Mouse (Mus musculus) liver, adult 2 months (tissue): Measurements from ENCODE around the gene Tbx18.

Experiments used
- CTCF ChIP-seq: fragments of 200-500 bp; IDR thresholded peaks from 2 replicates; pipeline ENCODE4 v1.5.1; 2011; ENCODE audit warnings: low read depth, low read length, control low read depth
- POLR2A ChIP-seq: fragments of 200-500 bp; IDR thresholded peaks from 2 replicates; pipeline ENCODE4 v1.6.1; 2011; ENCODE audit warnings: low read length, control low read depth; ENCODE audit not compliant: insufficient read depth; ENCODE audit errors: extremely low read depth

GRCm38 (mm10) chr9:87735046-87735445 is 4.0 kb upstream of the Tbx18 start:
- no peak for TF ChIP-seq POLR2A
- TF ChIP-seq CTCF, result no peak
